Mouse (Mus musculus) heart, postnatal 0 days (tissue): Measurements from ENCODE around the gene Lrrk1. TPM values are rescaled to one million over a fixed set of nuclear protein-coding genes. Genes with fewer than 3 reads are reported as not detected.
A peak's percentile ranks its signal among the peaks of the same experiment; 100 is the strongest.

Experiments used
- ATAC-seq: fragments of 200-750 bp; cut with Nextera tagmentation; 2 replicates; pipeline ENCODE4 v1.8.0; 2017; ENCODE audit warnings: low read depth, moderate number of reproducible peaks, moderate library complexity; ENCODE audit not compliant: insufficient read depth
- DNase-seq: peaks from one replicate; pipeline ENCODE4 v3.0.0-alpha.2; 2016; ENCODE audit warnings: low spot score
- H3K27ac ChIP-seq: fragments of 300-500 bp; sonication (generic); 2 replicates; pipeline ENCODE4 v1.5.1; 2014; ENCODE audit warnings: low read depth, mild to moderate bottlenecking
- H3K27me3 ChIP-seq: fragments of 300-500 bp; sonication (generic); 2 replicates; pipeline ENCODE4 v1.6.1; 2014; ENCODE audit warnings: low read length, mixed read lengths; ENCODE audit not compliant: control insufficient read depth, insufficient read depth
- H3K36me3 ChIP-seq: fragments of 300-500 bp; sonication (generic); replicated peaks from 2 replicates; pipeline ENCODE4 v1.6.1; 2014; ENCODE audit warnings: low read length, mixed read lengths; ENCODE audit not compliant: control insufficient read depth, insufficient read depth
- H3K4me1 ChIP-seq: fragments of 300-500 bp; sonication (generic); 2 replicates; pipeline ENCODE4 v1.6.1; 2014; ENCODE audit warnings: antibody characterized with exemption; ENCODE audit not compliant: control insufficient read depth, insufficient read depth
- H3K4me2 ChIP-seq: fragments of 300-500 bp; sonication (generic); 2 replicates; pipeline ENCODE4 v1.6.1; 2014; ENCODE audit warnings: low read depth, mild to moderate bottlenecking, low read length, moderate library complexity
- H3K4me3 ChIP-seq: fragments of 300-500 bp; sonication (generic); 2 replicates; pipeline ENCODE4 v1.5.1; 2014; ENCODE audit warnings: low read depth, low read length
- H3K9ac ChIP-seq: fragments of 300-500 bp; sonication (generic); replicated peaks from 2 replicates; pipeline ENCODE4 v1.6.1; 2014; ENCODE audit warnings: low read depth, low read length, mixed read lengths
- H3K9me3 ChIP-seq: fragments of 300-500 bp; sonication (generic); replicated peaks from 2 replicates; pipeline ENCODE4 v1.6.1; 2016; ENCODE audit warnings: low read length; ENCODE audit not compliant: control insufficient read depth
- CTCF ChIP-seq: IDR thresholded peaks from 2 replicates; pipeline ENCODE4 v1.5.1; 2016; ENCODE audit warnings: antibody characterized with exemption, control low read depth, low read depth
- EP300 ChIP-seq: IDR thresholded peaks from 2 replicates; pipeline ENCODE4 v1.6.1; 2016; ENCODE audit warnings: antibody characterized with exemption, low read depth
- WGBS: fragments of 180-500 bp; shearing (Covaris S2); extraction: QIAGEN DNeasy Blood & Tissue Kit; methylation state at CpG from one replicate; pipeline ENCODE4 v1.1.7; 2014; 5-methylcytosine and 5-hydroxymethylcytosine counted together
- polyA plus RNA-seq: library from polyadenylated mRNA; unstranded; fragments of >200 nt; fragmentation: Nextera tagmentation; extraction: Ambion mirVana; gene quantifications from 2 replicates; pipeline ENCODE4 v1.2.1, GENCODE M21; 2015
- total RNA-seq: library from RNA; depleted of rRNA; stranded (reverse); fragments of >200 nt; gene quantifications from 2 replicates; pipeline ENCODE4 v1.2.3, GENCODE M21; 2014; ENCODE audit warnings: low replicate concordance

Gene Lrrk1
- total and polyA plus RNA-seq, 2 experiments from 2014 or later = 4.1 to 10.3 TPM

- no peak overlapping the region for H3K4me2 ChIP-seq
- TF ChIP-seq EP300 = no peak
- TF ChIP-seq CTCF = no peak
- no peak overlapping the region for H3K9ac ChIP-seq
- no peak for DNase-seq
- H3K9me3 ChIP-seq = no peaks in the 10 kb centered on the region
- no peak overlapping the region for H3K27ac ChIP-seq
- ATAC-seq = no peak
- H3K4me3 ChIP-seq = no peak overlapping the region
- 87% methylated on average over 4 of the region's 4 CpGs for WGBS
- H3K27me3 ChIP-seq = no peaks in the 10 kb centered on the region
- H3K4me1 ChIP-seq = no peaks in the 10 kb centered on the region
- H3K36me3 ChIP-seq = no peaks in the 10 kb centered on the region
These were observed 146.2 kb downstream of the Lrrk1 start for GRCm38 (mm10) chr7:66241855-66242412.

GRCm38 (mm10) chr7:66238157-66238556 lies 150.0 kb downstream of the Lrrk1 start:
- Histone ChIP-seq H3K27ac (no peak overlapping the region), H3K4me3 (no peak overlapping the region), H3K4me1 (peaks cover 6% of the 10 kb centered on the region), H3K9me3 (no peaks in the 10 kb centered on the region), H3K9ac (no peak overlapping the region), H3K36me3 (no peaks in the 10 kb centered on the region), H3K4me2 (no peak overlapping the region), H3K27me3 (no peaks in the 10 kb centered on the region)
- DNase-seq = no peak
- no peak for ATAC-seq
- no peak for TF ChIP-seq CTCF
- no peak for TF ChIP-seq EP300
- WGBS = 98% methylated on average over 3 of the region's 3 CpGs

GRCm38 (mm10) chr7:66233947-66234516 lies 154.1 kb downstream of the Lrrk1 start:
- ATAC-seq = no peak

GRCm38 (mm10) chr7:66233141-66233946 lies 154.8 kb downstream of the Lrrk1 start:
- no peaks in the 10 kb centered on the region for H3K27me3 ChIP-seq
- 40% methylated on average over 4 of the region's 4 CpGs for WGBS
- ATAC-seq = peak; percentile 62
- no peak for TF ChIP-seq CTCF
- no peak for DNase-seq
- no peak overlapping the region for H3K4me3 ChIP-seq
- peak overlapping the region; percentile 32 for H3K27ac ChIP-seq
- no peaks in the 10 kb centered on the region for H3K36me3 ChIP-seq
- H3K4me2 ChIP-seq = no peak overlapping the region
- H3K4me1 ChIP-seq = peaks cover 8% of the 10 kb centered on the region
- no peak overlapping the region for H3K9ac ChIP-seq
- H3K9me3 ChIP-seq = no peaks in the 10 kb centered on the region

More at GRCm38 (mm10) chr7:66233947-66234516, 154.1 kb downstream of the Lrrk1 start:
- Histone ChIP-seq H3K9me3 (no peaks in the 10 kb centered on the region), H3K27ac (peak overlapping the region; percentile 32), H3K27me3 (no peaks in the 10 kb centered on the region), H3K4me2 (no peak overlapping the region), H3K9ac (no peak overlapping the region), H3K4me1 (peaks cover 8% of the 10 kb centered on the region), H3K36me3 (no peaks in the 10 kb centered on the region), H3K4me3 (no peak overlapping the region)
- WGBS = 74% methylated on average over 6 of the region's 6 CpGs
- TF ChIP-seq CTCF = no peak
- TF ChIP-seq EP300 = no peak
- no peak for DNase-seq

- ATAC-seq = no peak
- Histone ChIP-seq H3K9ac (no peak overlapping the region), H3K27me3 (no peaks in the 10 kb centered on the region), H3K4me1 (peaks cover 8% of the 10 kb centered on the region), H3K27ac (peak overlapping the region; percentile 14; the same call in 1 of the 2 replicates), H3K4me3 (no peak overlapping the region), H3K4me2 (no peak overlapping the region), H3K9me3 (no peaks in the 10 kb centered on the region), H3K36me3 (no peaks in the 10 kb centered on the region)
- 90% methylated on average over 4 of the region's 4 CpGs for WGBS
- no peak for TF ChIP-seq CTCF
- TF ChIP-seq EP300 = no peak
- DNase-seq = no peak
These were observed 156.3 kb downstream of the Lrrk1 start for GRCm38 (mm10) chr7:66231861-66232260.
